Mouse (Mus musculus): Measurements from ENCODE around the gene Fam84b.
"Not testable (repeated sequence)": the region's sequence is repeated elsewhere in the genome, so short reads cannot be mapped to it uniquely, and the experiment has no call there.

Fam84b gene

DNA sequence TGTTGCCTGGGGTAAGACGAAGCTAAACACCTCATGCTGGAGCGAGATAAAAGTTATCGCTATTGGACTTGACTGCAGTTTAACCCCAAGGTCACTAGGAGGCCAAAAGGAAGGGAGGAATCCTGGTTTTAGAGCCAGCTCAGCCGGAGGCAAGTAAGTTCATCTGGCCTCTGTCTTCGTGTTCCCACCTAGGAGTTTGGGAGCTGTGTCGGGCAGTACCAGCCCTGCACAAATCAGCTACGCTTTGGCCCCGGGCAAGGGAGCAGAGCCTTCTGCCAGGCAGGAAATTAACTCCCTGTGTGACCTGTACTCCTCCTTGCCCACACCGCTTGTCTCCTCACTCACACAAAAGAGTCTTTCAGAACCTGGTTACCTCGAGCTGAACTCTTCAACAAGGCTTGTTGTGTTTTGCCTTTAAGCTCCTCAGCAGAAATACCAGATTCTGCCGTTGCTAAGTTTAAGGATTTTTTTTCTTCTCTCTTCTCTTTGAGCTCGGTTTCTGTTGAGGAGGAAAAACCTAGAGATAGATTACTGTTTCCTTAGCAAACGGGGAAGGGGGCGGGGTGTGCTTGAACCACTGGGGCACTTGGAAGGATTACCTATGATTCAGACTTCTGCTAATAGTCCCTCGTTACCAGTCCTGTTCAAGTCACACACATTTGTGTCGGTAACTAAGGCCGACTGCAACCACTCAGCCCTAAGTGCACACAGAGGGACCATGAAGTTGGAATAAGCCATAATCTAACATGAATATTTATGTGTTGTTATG, at the start of gene Fam84b:
Gene Fam84b (minus strand): TSS at position 548 of the 769 bp plus-strand sequence.
- DNase-seq (ENCODE audit: low spot score in 2 of 2): peak in 1 of 2 experiments; percentile 6

DNA sequence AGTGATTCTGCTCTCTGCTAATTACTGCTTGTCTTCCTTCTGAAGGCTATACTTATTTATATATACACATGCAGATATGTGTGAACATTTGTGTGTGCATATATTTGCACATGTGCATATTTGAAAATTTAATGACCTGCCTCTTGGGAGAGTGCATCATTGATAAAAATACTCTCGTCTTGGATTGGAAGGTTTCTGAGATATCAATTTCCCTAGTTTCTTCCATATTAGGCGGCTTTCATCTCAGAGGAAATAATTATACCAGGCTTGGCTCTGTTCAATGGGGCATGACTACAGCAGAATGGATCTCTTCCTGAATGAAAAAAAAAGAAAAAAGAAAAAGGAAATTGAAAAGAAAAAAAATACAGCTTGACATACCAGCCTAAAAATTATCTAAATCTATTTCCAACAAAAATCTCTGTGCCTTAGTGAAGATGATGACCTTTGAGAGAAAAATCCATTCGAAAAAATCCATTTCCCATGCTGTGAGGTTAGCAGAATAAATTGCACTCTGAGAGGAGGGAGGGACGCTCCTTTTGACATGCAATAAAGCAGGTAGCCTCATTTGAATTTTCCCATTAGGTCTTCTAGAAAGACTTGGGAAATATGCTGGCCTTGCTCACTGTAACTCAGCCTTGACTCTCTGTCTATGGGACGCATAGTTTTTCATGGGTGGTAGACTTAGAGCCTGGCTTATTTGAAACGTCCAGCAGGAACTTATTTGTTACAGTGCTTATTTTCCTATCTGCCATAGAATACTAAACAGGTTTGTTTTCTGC, 44.8 kb upstream of the Fam84b start:
- no peak for DNase-seq (ENCODE audit: low spot score in 2 of 2)

DNA sequence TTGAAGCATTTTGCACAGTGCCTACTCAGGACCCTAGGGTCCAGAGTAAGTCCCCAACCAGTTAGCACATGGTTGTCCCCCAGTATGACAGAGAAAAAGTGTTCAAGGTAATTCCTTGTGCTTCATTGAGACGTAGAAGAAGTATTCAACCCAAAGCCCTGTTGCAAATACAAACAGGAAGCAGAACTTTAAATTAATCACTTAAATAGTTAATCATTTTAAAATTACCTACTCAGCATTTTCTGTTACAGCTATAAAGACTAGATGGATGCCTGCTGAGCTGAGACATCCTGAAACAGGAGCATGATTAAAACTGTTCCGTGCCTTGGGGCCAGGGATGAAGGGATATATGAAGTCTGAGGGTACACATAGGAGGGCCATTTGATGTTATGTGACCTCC, 42.5 kb upstream of the Fam84b start:
- no peak for DNase-seq (ENCODE audit: low spot score in 2 of 2)

DNA sequence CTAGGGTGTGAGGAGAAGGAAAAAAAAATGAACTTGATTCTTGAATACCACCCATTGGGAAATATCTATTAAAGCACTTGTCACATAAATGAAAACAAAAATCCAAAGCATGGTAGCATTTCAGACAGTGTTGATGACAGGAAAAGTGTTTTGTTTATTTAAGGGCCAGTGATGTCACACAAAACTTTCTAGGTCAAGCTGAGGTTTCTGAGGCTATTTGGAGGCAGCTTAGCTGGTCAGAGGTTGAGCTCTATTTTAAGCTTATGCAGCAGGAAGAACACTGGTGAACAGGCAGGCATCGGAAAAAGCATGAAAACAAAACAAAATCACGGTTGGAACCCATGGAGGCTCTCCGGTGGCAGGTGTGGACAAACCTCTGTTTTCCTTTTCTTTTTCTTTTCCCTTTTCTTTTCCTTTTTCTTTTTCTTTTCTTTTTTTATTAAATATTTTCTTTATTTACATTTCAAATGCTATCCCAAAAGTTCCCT, 39.4 kb upstream of the Fam84b start:
- DNase-seq (ENCODE audit: low spot score in 2 of 2): no peak

DNA sequence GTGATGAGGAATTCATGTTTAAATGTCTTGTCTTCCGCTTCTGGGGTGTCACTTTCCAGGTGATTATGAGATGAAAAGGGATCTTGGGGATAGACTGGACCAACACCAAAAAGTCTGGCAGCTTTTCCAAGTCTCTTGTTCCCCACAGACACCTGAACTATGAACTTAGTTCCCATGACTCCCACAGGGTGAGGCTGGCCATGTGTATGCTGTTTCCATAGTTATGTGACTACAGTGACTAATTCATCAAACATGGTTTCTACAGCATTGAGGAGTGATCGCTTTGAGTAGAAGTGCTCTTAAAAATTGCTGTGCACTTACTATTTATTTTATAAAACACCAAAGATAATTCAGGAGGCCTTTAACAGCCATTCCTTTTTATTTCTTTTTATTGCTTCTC, 35.1 kb upstream of the Fam84b start:
- no peak for DNase-seq (ENCODE audit: low spot score in 2 of 2)

DNA sequence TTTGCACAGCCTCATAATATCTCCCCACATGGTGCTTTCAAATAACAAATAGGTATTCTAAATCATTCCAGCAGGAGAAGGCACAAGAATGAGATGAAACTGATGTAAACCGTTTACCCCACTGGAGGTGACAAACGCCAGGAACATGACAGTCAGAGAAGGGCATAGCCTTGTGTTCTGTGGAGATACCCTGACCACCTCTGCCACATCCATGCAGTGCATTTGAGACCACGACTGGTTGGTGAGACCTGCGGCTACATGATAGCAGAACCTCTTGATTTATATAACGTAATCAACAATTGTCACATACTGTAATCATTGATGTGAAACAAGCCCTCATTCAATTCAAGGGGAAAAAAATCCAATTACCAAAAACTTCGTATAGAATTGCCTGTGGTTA, 22.1 kb upstream of the Fam84b start:
- no peak for DNase-seq (ENCODE audit: low spot score in 2 of 2)

DNA sequence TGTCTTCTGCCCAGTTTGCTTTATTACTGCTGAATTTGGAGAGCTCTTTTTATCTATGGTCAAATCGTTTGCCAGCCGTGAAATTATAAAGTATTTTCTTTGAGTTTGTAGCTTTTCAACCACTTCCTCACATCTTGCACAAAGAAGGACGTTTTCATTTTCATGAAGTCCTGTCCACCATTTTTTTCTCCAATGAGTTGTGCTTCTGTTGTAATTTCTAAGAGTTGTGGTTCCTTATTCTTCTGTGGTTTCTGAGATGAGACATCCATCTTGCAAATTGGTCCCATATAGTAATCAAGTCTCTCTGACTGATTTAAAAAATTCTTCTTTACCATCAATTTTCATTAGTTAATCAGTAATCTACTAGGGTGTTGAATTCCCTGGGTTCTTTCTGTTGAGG, 8.8 kb upstream of the Fam84b start:
- DNase-seq (ENCODE audit: low spot score in 2 of 2): no peak

DNA sequence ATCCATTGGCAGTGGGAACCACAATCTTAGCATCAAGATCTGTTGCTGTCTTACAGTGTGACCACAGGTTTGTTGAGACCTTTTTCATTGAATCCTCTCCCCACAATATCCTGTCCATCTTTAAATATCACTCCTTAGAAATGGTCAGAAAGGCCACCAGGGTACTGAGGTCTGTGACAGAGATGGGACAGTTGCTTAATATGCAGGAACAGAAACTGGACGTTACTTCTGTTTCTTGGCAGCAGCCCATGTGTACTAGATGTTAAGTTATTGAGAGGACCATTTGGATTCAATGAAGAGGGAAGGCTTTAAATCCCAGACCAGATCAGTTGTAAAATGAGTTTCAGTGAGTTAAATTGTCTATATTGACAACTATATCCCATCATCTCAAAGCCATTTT, 1.5 kb upstream of the Fam84b start:
- DNase-seq (ENCODE audit: low spot score in 2 of 2): no peak

DNA sequence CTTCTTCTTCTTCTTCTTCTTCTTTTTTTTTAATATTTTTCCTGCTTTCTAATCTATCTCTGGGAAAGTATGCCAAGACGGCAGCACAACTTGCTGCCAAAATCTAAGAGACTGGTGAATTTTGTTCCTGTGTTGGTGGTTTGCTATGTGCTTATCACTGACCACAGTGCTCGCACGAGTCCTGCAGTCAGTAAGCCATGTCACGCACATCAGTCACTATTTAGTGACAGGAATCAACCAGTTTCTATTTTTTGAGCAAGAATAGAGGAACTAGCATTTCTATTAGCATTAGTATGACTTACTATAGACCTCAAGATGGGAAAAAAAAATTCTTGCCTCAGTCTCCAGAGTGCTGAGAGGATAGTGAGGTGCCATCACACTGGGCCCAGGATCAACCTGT, 573 bp upstream of the Fam84b start:
- no peak for DNase-seq (ENCODE audit: low spot score in 2 of 2)

DNA sequence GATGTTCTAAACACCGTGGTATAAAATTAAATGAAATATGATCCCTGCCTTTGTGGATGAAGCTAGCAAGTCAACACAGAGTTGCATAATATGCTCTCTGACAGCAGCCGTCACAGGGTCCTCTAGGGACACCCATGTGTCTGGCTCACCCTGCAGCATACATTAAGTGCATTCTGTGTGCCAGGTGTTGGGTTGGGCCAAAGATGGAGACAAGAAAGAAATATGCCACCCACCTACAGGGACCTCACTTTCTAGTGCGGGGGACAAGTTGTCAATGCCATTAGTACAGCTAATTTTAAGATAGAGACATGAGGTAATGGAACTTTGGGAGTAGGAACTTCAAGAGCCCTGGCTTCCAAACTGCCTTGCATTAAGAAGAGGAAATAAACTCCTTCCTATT, 4.9 kb downstream of the Fam84b start:
- DNase-seq (ENCODE audit: low spot score in 2 of 2): no peak

DNA sequence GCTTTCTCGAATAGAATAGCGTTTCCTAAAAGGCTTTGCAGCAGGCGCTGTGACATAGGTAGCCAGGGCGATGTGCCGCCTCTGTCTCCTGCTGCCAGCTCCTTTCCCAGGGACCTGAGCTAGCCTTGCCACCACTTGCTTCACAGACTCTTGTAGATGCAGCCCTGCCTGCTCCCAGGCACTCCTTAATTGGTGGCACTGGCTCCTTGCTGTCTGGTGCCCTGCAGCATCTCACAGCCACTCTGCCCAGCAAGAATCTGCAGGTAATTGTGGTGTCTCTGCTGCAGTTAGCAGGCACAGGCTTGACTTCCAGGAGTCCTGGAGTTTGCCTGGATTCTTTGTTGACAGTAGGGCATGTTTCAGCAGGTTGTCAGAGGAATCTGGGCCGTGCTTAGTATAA, 7.3 kb downstream of the Fam84b start:
- DNase-seq (ENCODE audit: low spot score in 2 of 2): no peak

DNA sequence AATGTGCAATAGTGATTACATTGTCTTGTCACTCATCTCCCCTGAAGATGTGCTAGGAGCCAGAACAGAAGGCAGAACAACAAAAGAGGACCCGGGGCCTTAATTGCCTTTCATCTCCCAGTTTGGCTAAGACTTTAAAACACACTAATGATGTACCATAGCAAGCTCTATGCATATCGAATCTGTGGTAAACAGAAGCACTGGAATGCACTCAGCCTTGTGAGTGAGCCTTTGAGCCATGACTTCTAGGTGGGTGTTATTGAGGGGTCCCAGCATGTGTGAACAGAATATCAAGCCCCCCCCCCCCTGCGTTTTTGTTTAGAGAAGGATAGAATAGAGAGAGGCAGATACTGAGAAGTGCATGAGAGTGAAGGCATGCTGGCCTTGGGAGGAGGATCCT, 7.7 kb downstream of the Fam84b start:
- no peak for DNase-seq (ENCODE audit: low spot score in 2 of 2)

DNA sequence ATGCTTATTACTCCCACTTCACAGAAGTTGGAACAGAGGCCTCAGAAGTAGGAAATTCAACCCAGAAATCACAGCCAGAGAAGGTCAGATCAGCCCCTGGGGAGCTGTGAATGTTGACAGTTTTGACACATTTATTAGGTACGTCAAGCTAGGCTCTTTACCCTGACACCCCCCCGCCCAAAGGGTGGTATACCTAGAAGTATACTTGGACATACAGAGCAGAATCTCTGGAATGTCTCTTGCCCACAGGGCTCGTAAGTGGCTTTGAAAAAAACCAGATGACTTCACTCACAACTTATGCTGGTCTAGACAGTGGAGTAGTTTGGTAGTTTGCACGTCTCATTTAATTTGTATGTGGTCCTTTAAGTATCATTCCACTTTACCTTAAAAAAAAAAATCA, 11.8 kb downstream of the Fam84b start:
- no peak for DNase-seq (ENCODE audit: low spot score in 2 of 2)

DNA sequence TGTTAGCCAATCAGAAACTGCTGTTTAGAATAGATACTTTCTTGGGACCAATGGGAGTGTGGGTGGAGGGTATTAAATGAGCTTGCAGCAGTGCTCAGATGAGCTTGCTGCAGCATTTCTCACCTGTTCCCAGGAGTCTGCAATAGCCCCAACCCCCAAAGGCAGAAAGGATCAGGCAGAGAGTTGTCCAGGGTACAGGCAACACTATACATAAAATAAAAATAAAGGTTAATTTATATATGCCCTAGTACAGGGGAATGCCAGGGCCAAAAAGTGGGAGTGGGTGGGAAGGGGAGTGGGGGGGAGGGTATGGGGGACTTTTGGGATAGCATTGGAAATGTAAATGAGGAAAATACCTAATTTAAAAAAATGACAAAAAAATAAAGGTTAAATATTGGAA, 12.3 kb downstream of the Fam84b start:
- DNase-seq (ENCODE audit: low spot score in 2 of 2): not testable (repeated sequence)

DNA sequence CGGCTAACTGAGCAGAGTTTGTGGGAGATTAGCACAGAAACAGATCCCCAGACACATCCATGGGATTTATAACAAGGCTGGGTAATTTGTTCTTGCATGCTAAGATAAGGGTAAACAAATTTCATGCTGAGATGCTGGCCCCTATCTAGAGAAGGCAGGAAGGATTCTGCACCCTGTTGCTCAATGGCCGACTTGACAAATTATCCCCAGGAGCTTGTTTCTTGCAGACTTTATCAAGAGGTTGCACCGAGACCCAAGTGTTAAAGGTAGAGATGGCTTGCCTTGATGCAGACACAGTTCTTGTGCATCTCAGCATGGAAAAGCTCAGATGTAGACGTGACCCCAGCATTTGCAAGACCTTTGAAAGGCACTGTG, 13.3 kb downstream of the Fam84b start:
- no peak for DNase-seq (ENCODE audit: low spot score in 2 of 2)

DNA sequence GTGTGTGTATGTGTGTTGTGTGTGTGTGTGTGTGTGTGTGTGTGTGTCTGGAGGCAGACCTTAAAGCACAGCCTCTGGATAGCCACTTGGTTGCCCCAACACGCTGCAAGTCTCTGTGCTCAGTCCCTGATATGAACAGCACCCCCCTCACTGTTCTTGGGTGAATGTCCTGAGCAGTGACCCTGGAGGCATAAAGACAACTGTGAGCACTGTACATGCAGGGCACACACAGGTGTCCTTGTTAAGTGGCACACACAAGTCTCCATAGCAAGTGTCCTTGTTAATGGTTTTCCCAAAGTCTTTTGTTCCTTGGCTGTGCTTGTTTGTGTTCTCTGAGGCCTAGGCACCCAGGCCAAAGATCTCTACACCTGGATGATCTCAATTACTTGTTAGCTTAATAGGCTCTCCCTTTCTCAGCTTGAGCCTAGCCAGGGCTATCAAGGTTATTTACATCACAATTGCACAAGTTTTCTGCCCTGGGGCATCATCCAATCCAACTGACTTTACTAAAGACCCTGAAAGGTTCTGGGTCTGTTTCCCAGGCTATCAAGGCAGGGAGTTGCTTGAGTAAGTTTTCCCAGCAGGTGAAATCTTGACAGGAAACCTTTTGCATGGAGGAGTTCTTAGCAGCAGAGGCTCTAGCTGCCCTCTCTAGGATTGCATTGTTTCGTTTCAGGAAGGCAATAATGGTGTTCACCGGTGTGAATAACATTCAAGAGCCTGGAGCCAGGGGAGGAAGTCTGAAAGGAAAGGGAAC, 13.9 kb downstream of the Fam84b start:
- DNase-seq (ENCODE audit: low spot score in 2 of 2): no peak

DNA sequence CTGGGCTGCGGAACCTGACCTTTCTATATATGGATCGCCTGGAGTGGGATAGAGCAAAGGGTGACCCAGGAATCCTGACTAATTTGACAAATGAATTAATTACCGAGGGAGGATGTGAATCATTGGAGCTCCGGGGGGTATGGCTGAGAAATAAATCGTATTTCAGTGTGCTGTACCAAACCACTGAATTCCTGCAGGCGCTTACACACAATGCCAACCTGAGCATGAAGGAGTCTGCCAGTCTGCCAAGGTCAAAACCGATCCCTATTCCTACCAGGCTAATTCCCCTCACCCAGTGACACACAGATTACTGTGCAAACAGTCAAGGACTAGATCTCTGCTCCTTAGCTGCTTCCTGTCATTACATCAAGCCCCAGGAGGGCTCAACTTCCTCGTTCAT, 15.4 kb downstream of the Fam84b start:
- DNase-seq (ENCODE audit: low spot score in 2 of 2): no peak

DNA sequence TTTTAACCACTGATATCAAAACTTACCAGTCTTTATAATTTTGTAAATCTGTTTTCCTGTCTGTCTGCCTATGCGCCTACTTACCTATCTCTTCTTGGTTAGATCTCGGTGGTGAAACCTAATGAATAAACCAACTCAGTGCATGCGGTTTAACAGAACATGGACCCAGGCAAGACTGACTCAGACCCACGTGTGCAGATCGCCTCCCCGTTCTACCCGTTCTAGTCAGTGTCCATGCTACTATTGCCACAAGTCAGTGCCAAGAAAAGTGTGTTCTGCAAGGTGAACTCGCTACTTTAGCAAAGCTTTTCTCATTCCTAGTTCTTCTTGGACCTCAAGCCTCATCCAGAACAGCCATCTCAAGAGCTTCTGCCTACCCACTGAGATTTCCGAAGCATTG, 15.9 kb downstream of the Fam84b start:
- DNase-seq (ENCODE audit: low spot score in 2 of 2): no peak

DNA sequence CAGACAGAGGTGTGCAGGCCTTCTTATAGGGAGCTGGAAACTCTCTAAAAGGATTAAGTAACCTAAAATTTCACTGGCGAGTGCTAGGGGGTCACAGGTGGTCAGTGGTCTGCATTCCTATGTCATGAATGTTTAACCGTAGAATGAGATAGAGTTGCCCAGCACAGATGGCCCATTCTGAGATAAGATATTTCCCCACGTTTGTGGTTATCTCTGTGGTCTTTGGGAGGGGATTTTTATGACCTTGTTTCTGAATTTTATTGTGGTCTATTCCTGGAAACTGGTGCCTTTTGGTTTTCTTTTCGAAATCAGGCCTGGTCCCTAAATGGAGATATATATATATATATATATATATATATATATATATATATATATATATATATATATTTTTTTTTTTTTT, 17.3 kb downstream of the Fam84b start:
- no peak for DNase-seq (ENCODE audit: low spot score in 2 of 2)

DNA sequence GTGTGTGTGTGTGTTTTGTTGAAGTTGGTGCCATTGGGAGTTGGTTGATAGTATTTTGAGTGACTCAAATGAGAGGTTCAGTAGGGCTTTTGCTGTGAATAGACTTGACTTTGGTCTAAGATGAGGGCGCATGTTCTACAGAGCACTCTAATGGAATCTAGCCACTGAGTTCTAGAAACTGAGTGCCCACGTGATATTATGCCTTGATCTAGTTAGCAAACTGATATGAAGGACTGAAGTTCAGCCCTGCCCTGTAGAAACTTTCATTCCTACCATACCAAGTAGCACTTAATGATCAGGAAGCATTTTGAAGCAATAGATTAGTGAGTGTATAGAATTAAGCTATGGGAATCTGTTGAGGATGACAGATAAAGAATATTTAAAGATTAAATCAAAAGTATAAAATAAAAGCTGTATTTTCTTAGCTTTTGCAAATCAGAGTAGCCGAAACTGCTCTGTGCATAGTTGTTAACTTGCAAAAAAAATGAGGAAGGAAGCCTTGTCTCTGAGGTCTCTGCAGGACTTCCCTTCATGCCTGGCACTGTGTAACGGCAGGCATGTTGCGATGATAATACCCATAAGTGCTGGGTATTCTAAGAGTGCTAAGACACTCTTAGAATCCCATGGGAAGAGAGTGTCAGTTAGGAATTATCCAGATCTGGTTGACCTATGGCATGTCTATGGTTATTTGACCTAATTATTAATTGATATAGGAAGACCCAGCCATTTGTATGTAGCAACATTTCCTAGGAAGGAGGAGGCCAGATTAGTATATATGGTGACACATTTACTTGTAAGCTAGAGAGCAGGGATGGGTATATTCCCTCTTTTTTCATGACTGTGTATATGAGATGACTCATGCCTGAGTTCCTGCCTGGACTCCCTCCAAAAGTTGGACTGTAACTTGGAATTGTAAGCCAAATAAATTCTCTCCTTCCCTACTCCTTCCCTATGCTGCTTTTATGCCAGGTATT, 18.7 kb downstream of the Fam84b start:
- DNase-seq (ENCODE audit: low spot score in 2 of 2): no peak

DNA sequence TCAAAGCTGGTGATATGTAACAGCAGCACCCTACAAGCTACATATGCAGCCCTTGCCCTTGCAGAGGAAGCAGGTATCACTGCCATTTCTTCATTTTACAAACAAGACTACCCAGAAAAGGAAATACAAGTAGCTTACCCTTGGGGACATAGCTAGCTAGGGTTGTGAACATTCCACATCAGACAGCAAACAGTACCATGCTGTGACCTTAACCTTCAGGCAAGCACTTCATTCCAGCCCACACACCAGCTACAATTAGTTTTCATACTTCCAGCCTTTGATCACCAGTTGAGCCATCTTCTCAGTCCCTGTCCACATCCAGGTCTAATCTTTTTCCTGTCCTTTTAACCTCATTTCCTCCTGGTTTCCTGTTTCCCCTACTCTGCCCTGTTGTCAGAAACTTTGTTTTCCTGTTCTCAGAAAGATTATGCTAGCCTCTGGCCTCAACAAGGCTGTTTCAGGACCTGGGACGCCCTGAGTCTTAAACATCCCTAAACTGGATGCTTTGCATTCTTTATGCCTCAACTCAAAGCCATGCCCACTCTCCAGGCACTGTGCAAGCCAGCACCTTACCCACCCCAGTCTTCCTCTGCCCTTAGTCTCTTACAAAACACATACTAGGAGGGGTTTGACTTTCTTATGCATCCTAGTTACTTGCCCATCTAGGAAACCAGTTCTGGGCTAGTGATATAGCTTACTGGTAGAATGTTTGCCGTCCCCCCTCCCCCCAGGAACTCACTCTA, 19.9 kb downstream of the Fam84b start:
- no peak for DNase-seq (ENCODE audit: low spot score in 2 of 2)

All from cerebellum, postnatal 4 days (tissue).